Mouse (Mus musculus): ENCODE results near the gene Ranbp3.

DNA sequence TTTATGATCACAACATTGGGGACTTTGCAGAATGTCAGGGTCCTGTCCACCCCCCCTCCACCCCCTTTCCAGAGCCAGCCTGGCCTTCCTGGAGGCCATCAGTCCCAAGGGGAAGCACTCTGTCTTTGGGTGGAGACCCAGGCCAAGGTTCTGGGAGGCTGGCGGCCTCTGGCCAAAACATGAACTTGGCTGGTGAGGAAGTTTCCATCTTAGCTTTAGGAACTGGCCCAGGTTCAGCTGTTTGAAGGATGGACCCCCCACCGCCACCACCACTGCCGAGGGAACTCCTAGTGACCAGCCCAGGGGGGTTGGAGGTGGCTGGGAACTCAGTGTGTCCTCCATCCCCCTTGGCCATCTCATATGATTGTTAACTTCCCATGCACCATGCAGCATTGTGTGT is 88.0 kb downstream of the Ranbp3 start:
- no peak for TF ChIP-seq CTCF (IDR thresholded peaks at IDR 0.05; ENCODE audit: control insufficient read depth, insufficient read depth, insufficient replicate concordance, low read depth, low read length)
- no peak for TF ChIP-seq POLR2A (IDR thresholded peaks at IDR 0.05; ENCODE audit: control insufficient read depth, low read depth, low read length)
